Mouse (Mus musculus): ENCODE results near the gene Stk38l. TPM values are rescaled to one million over a fixed set of nuclear protein-coding genes. Genes with fewer than 3 reads are reported as not detected.
A peak's percentile ranks its signal among the peaks of the same experiment; 100 is the strongest.

Gene Stk38l
- polyA plus RNA-seq, 2 experiments: 1.7 to 4.4 TPM

DNA sequence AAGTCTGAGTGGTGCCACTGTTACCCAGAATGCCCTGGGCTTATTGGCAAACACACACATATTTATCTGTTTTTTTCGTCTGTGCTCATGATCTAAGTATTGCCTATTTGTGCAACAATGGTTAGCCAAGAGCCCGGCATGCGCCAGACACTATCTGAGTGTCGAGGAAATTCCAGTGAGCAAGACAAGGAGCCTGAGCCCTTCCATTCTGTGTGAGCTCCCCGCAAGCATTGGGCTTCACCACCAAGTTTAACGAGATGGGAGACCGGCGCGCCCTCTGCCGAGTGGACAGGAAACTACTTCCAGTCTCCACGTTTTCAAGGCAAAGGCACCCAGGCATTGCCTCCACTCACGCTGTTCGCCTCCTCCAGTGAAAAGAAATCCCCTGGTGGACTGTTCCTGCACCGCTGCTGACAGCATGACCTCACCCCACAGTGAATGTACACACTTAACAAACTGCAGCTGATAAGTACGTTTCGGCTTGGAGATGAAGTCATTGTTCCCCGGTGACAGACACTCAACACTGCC lies 39.0 kb upstream of the Stk38l start:
- ATAC-seq (ENCODE audit: insufficient read depth): no peak
- H3K4me2 ChIP-seq (ENCODE audit: low read depth): peak overlapping the region; percentile 18; the same call in 1 of the 2 replicates

DNA sequence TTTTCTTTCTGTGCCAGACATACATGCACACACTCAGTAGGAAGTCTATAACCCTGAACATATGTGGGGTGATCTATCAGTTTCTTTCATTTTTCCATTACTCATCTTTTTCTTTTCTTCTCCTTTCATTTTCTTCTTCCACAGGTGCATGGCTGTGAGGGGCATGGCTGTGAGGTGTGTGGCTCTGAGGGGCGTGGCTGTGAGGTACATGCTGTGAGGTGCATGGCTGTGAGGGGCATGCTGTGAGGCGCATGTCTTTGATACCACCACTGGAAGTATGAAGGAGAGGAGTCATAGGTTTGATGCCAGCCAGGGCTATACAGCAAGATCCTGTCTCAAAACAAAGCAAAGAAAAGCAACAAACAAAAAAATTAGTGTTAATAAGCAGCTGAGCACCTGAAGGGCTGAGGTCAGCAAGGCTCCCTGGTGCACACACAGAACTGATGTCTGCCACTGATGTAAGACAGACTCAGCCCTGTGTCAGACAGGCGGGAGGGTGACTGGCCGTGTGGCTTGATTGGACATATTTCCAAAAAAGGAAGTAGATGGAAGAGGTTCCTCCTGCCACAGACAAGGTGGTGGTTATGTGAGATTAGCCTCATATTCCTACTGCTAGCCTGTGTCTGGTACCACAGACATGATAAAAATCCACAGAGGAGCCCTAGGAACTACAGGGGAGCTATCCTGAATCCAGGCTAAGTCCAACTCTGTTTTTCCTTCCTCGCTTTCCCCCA lies 38.2 kb upstream of the Stk38l start:
- no peaks in the 10 kb centered on the region for H3K9me3 ChIP-seq (ENCODE audit: control insufficient read depth, low read length)
- TF ChIP-seq CTCF (IDR thresholded peaks at IDR 0.05; ENCODE audit: low read depth) (no peak), EP300 (IDR thresholded peaks at IDR 0.05; ENCODE audit: low read depth) (no peak)
- H3K27ac ChIP-seq: no peak overlapping the region
- H3K4me3 ChIP-seq (ENCODE audit: insufficient read depth in 1 of 2, low read depth in 2 of 2, low read length in 2 of 2): no peak overlapping the region
- no peaks in the 10 kb centered on the region for H3K36me3 ChIP-seq (replicated peaks; ENCODE audit: control insufficient read depth, insufficient read depth, low read depth)
- 32% methylated on average over 5 of the region's 5 CpGs for WGBS (ENCODE audit: insufficient replicate concordance)
- no peaks in the 10 kb centered on the region for H3K27me3 ChIP-seq (ENCODE audit: control insufficient read depth, insufficient read depth, low read length)
- no peak overlapping the region for H3K9ac ChIP-seq (replicated peaks)
- DNase-seq (ENCODE audit: low read depth in 3 of 3, low spot score in 3 of 3): no peak
- no peak overlapping the region for H3K4me2 ChIP-seq (ENCODE audit: low read depth)
- ATAC-seq (ENCODE audit: insufficient read depth): no peak
- peaks cover 0 to 2% of the 10 kb centered on the region in 2 experiments; a peak in 1 of 4 replicates for H3K4me1 ChIP-seq (replicated peaks; ENCODE audit: control insufficient read depth in 2 of 2, insufficient read depth in 2 of 2, low read length in 1 of 2)

More for the DNA sequence above, 39.0 kb upstream of the Stk38l start:
- Histone ChIP-seq H3K9ac (replicated peaks) (no peak overlapping the region), H3K4me1 (replicated peaks; ENCODE audit: control insufficient read depth in 2 of 2, insufficient read depth in 2 of 2, low read length in 1 of 2) (peaks cover 0 to 2% of the 10 kb centered on the region in 2 experiments; a peak in 1 of 4 replicates), H3K27me3 (ENCODE audit: control insufficient read depth, insufficient read depth, low read length) (no peaks in the 10 kb centered on the region), H3K4me3 (ENCODE audit: insufficient read depth in 1 of 2, low read depth in 2 of 2, low read length in 2 of 2) (no peak overlapping the region), H3K9me3 (ENCODE audit: control insufficient read depth, low read length) (no peaks in the 10 kb centered on the region), H3K27ac (no peak overlapping the region), H3K36me3 (replicated peaks; ENCODE audit: control insufficient read depth, insufficient read depth, low read depth) (no peaks in the 10 kb centered on the region)
- WGBS (ENCODE audit: insufficient replicate concordance): 51% methylated on average over 17 of the region's 17 CpGs
- TF ChIP-seq CTCF (IDR thresholded peaks at IDR 0.05; ENCODE audit: low read depth) (peak; percentile 55), EP300 (IDR thresholded peaks at IDR 0.05; ENCODE audit: low read depth) (no peak)
- no peak for DNase-seq (ENCODE audit: low read depth in 3 of 3, low spot score in 3 of 3)

DNA sequence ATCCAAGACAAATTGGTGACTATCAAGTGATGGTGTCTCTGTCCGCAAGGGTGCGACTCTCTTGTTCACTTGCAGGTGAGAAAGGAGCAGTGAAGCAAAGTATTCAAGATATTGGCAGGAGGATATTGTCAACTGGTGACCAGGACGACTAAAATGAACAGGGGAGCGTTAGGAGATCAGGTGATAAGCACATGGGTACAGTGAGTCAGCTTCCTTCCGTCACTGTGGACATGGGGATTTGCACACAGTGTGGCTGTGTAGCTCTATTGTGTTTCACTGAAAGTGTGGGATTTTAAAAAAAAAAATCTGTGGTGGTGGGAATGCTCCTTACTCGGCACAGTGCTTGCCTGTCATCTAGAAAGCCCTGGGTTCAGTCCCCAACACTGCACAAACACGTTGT lies 36.8 kb upstream of the Stk38l start:
- Histone ChIP-seq H3K4me2 (ENCODE audit: low read depth) (no peak overlapping the region), H3K9ac (replicated peaks) (no peak overlapping the region), H3K27me3 (ENCODE audit: control insufficient read depth, insufficient read depth, low read length) (no peaks in the 10 kb centered on the region), H3K9me3 (ENCODE audit: control insufficient read depth, low read length) (no peaks in the 10 kb centered on the region), H3K27ac (no peak overlapping the region), H3K36me3 (replicated peaks; ENCODE audit: control insufficient read depth, insufficient read depth, low read depth) (no peaks in the 10 kb centered on the region), H3K4me3 (ENCODE audit: insufficient read depth in 1 of 2, low read depth in 2 of 2, low read length in 2 of 2) (no peak overlapping the region), H3K4me1 (replicated peaks; ENCODE audit: control insufficient read depth in 2 of 2, insufficient read depth in 2 of 2, low read length in 1 of 2) (peaks cover 0 to 2% of the 10 kb centered on the region in 2 experiments; a peak in 1 of 4 replicates)
- TF ChIP-seq CTCF (IDR thresholded peaks at IDR 0.05; ENCODE audit: low read depth): no peak
- no peak for TF ChIP-seq EP300 (IDR thresholded peaks at IDR 0.05; ENCODE audit: low read depth)
- WGBS (ENCODE audit: insufficient replicate concordance): 57% methylated on average over 7 of the region's 7 CpGs
- ATAC-seq (ENCODE audit: insufficient read depth): no peak
- DNase-seq (ENCODE audit: low read depth in 3 of 3, low spot score in 3 of 3): no peak

DNA sequence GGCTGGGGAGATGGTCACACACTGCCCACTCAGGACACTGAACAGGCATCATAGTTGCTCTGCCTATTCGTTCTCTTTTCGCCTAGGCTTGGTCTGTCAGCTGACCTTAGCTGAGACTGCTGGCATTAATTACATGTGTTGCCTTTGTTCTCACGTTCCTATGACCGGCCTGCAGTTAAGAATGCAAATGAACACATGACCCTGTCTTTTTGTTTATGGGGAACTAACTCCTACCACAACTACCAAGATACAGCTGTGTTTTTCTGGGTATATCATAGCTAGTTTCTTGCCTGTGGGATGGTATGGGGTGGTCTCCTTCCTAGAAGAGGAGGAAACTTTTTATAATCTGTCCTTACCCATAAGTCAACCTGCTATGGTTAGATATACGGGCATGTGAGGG lies 35.9 kb upstream of the Stk38l start:
- WGBS (ENCODE audit: insufficient replicate concordance): 76% methylated on average over 5 of the region's 5 CpGs
- DNase-seq (ENCODE audit: low read depth in 3 of 3, low spot score in 3 of 3) (no peak), ATAC-seq (ENCODE audit: insufficient read depth) (no peak)
- Histone ChIP-seq H3K4me3 (ENCODE audit: insufficient read depth in 1 of 2, low read depth in 2 of 2, low read length in 2 of 2) (no peak overlapping the region), H3K9me3 (ENCODE audit: control insufficient read depth, low read length) (no peaks in the 10 kb centered on the region), H3K9ac (replicated peaks) (no peak overlapping the region), H3K4me1 (replicated peaks; ENCODE audit: control insufficient read depth in 2 of 2, insufficient read depth in 2 of 2, low read length in 1 of 2) (peaks cover 0 to 2% of the 10 kb centered on the region in 2 experiments; a peak in 1 of 4 replicates), H3K27me3 (ENCODE audit: control insufficient read depth, insufficient read depth, low read length) (no peaks in the 10 kb centered on the region), H3K4me2 (ENCODE audit: low read depth) (no peak overlapping the region), H3K36me3 (replicated peaks; ENCODE audit: control insufficient read depth, insufficient read depth, low read depth) (no peaks in the 10 kb centered on the region), H3K27ac (no peak overlapping the region)
- TF ChIP-seq CTCF (IDR thresholded peaks at IDR 0.05; ENCODE audit: low read depth) (no peak), EP300 (IDR thresholded peaks at IDR 0.05; ENCODE audit: low read depth) (no peak)

DNA sequence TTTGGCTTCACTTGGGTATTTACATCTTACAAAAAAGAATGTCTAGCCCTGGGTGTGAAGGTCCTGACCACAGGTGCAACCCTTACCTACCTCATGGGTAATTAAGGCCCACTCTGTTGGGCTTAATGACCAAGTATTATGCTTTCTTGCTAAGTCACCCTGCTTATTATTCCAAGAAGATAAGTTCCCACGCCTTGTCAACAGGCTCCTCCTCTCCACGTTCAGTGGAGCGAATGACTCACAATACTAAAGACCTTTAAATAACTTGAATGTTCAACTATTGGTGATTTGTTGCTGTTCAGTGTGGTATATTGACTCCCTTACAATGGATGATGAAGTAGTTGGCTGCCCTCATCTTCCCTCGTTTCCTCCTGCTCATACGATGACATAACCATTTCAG lies 27.0 kb upstream of the Stk38l start:
- no peak for ATAC-seq (ENCODE audit: insufficient read depth)
- H3K4me2 ChIP-seq (ENCODE audit: low read depth): no peak overlapping the region
- no peaks in the 10 kb centered on the region for H3K4me1 ChIP-seq (replicated peaks; ENCODE audit: control insufficient read depth in 2 of 2, insufficient read depth in 2 of 2, low read length in 1 of 2)
- no peak overlapping the region for H3K4me3 ChIP-seq (ENCODE audit: insufficient read depth in 1 of 2, low read depth in 2 of 2, low read length in 2 of 2)
- no peak for TF ChIP-seq CTCF (IDR thresholded peaks at IDR 0.05; ENCODE audit: low read depth)
- TF ChIP-seq EP300 (IDR thresholded peaks at IDR 0.05; ENCODE audit: low read depth): no peak
- no peaks in the 10 kb centered on the region for H3K36me3 ChIP-seq (replicated peaks; ENCODE audit: control insufficient read depth, insufficient read depth, low read depth)
- H3K27me3 ChIP-seq (ENCODE audit: control insufficient read depth, insufficient read depth, low read length): no peaks in the 10 kb centered on the region
- no peak overlapping the region for H3K9ac ChIP-seq (replicated peaks)
- WGBS (ENCODE audit: insufficient replicate concordance): 43% methylated on average over 5 of the region's 5 CpGs
- H3K27ac ChIP-seq: no peak overlapping the region
- DNase-seq (ENCODE audit: low read depth in 3 of 3, low spot score in 3 of 3): no peak
- no peaks in the 10 kb centered on the region for H3K9me3 ChIP-seq (ENCODE audit: control insufficient read depth, low read length)
